Mouse (Mus musculus): ENCODE data around the gene Iqgap1. TPM values are rescaled to one million over a fixed set of nuclear protein-coding genes. Genes with fewer than 3 reads are reported as not detected.

Gene Iqgap1
- polyA plus RNA-seq, 1 experiment from 2014 or later = 39.4 TPM

DNA sequence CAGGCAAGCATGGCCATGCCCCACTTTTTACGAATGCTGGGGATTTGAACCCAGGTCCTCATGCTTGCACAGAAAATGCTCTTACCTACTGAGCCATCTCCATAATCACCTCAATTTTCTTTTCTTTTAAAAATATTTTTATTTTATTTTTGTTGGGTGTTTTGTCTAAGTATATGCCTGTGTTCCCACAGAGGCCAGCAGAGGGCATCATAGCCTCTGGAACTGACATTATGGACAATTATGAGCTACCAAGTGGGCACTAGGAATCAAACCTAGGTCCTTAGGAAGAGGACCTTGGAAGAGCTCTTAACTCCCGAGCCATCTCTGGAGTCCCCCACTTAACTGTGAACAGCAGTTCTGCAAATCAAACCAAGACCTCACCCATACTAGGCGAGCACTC is 27.4 kb upstream of the Iqgap1 start:
- ATAC-seq (ENCODE audit: insufficient number of reproducible peaks, insufficient read depth, low FRiP score, low read depth) = no peak
- 94% methylated on average over 3 of the region's 3 CpGs for WGBS
- Histone ChIP-seq H3K27ac (replicated peaks in 1 of 2; ENCODE audit: control insufficient read depth in 1 of 2, insufficient read depth in 1 of 2, low read depth in 2 of 2, low read length in 2 of 2) (no peak overlapping the region), H3K9ac (ENCODE audit: low read length) (no peak overlapping the region), H3K4me2 (ENCODE audit: low read length) (no peak overlapping the region), H3K36me3 (ENCODE audit: control insufficient read depth, insufficient read depth, low read length) (no peaks in the 10 kb centered on the region), H3K4me1 (ENCODE audit: control insufficient read depth in 2 of 2, insufficient read depth in 2 of 2, low read length in 2 of 2) (peaks cover 2 to 7% of the 10 kb centered on the region in 2 experiments; a peak in 2 of 4 replicates), H3K9me3 (ENCODE audit: control insufficient read depth, low read length) (no peaks in the 10 kb centered on the region), H3K4me3 (ENCODE audit: control insufficient read depth in 1 of 2, insufficient read depth in 1 of 2, low read depth in 1 of 2, low read length in 2 of 2) (no peak overlapping the region), H3K27me3 (ENCODE audit: control insufficient read depth, insufficient read depth, low read length) (no peaks in the 10 kb centered on the region)

DNA sequence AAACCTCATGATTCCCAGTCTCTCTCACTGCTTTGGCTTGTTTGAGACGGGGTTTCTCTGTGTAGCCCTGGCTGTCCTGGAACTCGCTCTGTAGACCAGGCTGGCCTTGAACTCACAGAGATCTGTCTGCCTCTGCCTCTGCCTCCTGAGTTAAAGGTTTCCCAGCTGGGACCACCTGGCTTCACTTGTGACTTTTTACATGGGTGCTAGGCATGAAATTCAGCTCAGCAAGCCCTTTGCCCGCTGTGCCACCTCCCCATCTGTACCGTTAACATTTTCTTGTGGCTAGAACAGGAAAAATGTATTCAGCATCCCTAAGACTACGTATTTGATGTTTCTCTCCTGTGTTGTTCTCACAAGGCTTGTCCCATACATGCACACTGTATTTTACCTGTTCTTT is 24.7 kb upstream of the Iqgap1 start:
- no peak for ATAC-seq (ENCODE audit: insufficient number of reproducible peaks, insufficient read depth, low FRiP score, low read depth)
- Histone ChIP-seq H3K27me3 (ENCODE audit: control insufficient read depth, insufficient read depth, low read length) (no peaks in the 10 kb centered on the region), H3K4me2 (ENCODE audit: low read length) (no peak overlapping the region), H3K9ac (ENCODE audit: low read length) (no peak overlapping the region), H3K4me3 (ENCODE audit: control insufficient read depth in 1 of 2, insufficient read depth in 1 of 2, low read depth in 1 of 2, low read length in 2 of 2) (no peak overlapping the region), H3K9me3 (ENCODE audit: control insufficient read depth, low read length) (no peaks in the 10 kb centered on the region), H3K4me1 (ENCODE audit: control insufficient read depth in 2 of 2, insufficient read depth in 2 of 2, low read length in 2 of 2) (peaks cover 2 to 7% of the 10 kb centered on the region in 2 experiments; a peak in 2 of 4 replicates), H3K36me3 (ENCODE audit: control insufficient read depth, insufficient read depth, low read length) (no peaks in the 10 kb centered on the region), H3K27ac (replicated peaks in 1 of 2; ENCODE audit: control insufficient read depth in 1 of 2, insufficient read depth in 1 of 2, low read depth in 2 of 2, low read length in 2 of 2) (no peak overlapping the region)
- WGBS = 74% methylated on average over 5 of the region's 5 CpGs

DNA sequence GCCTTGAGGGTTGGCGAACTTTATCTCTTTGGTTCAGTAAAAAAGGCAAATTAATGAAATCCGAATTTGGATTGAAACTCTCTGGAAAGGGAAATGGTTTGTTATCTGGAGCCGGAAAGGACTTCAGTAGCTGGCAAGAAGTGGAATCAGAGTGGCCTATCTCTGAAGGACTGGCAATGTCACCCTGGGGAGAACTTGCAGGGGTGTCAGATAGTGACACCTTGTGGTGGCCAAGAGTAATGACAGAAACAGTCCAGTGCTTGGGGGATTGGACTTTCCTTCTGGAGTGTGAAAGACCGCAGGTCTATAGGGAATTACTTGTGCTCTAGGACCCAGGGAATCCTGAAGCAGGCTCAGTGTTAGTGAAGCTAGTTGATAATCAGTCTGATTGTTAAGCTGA is 23.9 kb upstream of the Iqgap1 start:
- Histone ChIP-seq H3K27me3 (ENCODE audit: control insufficient read depth, insufficient read depth, low read length) (no peaks in the 10 kb centered on the region), H3K27ac (replicated peaks in 1 of 2; ENCODE audit: control insufficient read depth in 1 of 2, insufficient read depth in 1 of 2, low read depth in 2 of 2, low read length in 2 of 2) (peak overlapping the region; percentile 43 to 44; a peak in 3 of 4 replicates), H3K4me2 (ENCODE audit: low read length) (peak overlapping the region; percentile 44), H3K4me1 (ENCODE audit: control insufficient read depth in 2 of 2, insufficient read depth in 2 of 2, low read length in 2 of 2) (peaks cover 2 to 7% of the 10 kb centered on the region in 2 experiments; a peak in 2 of 4 replicates), H3K36me3 (ENCODE audit: control insufficient read depth, insufficient read depth, low read length) (no peaks in the 10 kb centered on the region), H3K9ac (ENCODE audit: low read length) (peak overlapping the region; percentile 18; the same call in 1 of the 2 replicates), H3K9me3 (ENCODE audit: control insufficient read depth, low read length) (no peaks in the 10 kb centered on the region), H3K4me3 (ENCODE audit: control insufficient read depth in 1 of 2, insufficient read depth in 1 of 2, low read depth in 1 of 2, low read length in 2 of 2) (no peak overlapping the region)
- WGBS = 16% methylated on average over 4 of the region's 4 CpGs
- no peak; the same call in 1 of the 2 replicates for ATAC-seq (ENCODE audit: insufficient number of reproducible peaks, insufficient read depth, low FRiP score, low read depth)

GRCm38 (mm10) chr7:80849267-80849666 is 23.5 kb upstream of the Iqgap1 start:
- peak overlapping the region; percentile 18; the same call in 1 of the 2 replicates for H3K9ac ChIP-seq (ENCODE audit: low read length)

DNA sequence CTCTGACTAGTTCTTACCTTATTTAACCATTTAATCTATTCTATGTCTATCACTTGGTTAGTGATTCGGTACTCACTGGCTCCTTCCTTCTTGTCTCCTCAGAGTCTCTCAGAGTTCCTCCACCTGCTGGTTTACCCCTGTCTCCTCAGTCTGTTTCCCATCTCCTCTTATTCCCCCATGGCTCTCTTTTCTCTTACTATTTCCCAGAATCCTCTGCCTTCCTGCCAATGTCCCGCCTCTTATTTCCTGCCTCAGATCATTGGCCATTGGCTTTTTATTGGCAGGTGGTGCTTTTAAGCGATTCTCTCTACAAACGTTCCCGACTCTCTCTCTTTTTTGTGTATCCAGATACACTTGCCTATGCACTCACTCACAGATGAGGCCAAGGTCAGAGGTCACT is 20.9 kb upstream of the Iqgap1 start:
- ATAC-seq (ENCODE audit: insufficient number of reproducible peaks, insufficient read depth, low FRiP score, low read depth) = no peak
- 84% methylated on average over 5 of the region's 5 CpGs for WGBS
- H3K9me3 ChIP-seq (ENCODE audit: control insufficient read depth, low read length) = no peaks in the 10 kb centered on the region
- no peak overlapping the region for H3K4me3 ChIP-seq (ENCODE audit: control insufficient read depth in 1 of 2, insufficient read depth in 1 of 2, low read depth in 1 of 2, low read length in 2 of 2)
- no peak overlapping the region for H3K27ac ChIP-seq (replicated peaks in 1 of 2; ENCODE audit: control insufficient read depth in 1 of 2, insufficient read depth in 1 of 2, low read depth in 2 of 2, low read length in 2 of 2)
- H3K4me2 ChIP-seq (ENCODE audit: low read length) = no peak overlapping the region
- no peaks in the 10 kb centered on the region for H3K27me3 ChIP-seq (ENCODE audit: control insufficient read depth, insufficient read depth, low read length)
- H3K36me3 ChIP-seq (ENCODE audit: control insufficient read depth, insufficient read depth, low read length) = no peaks in the 10 kb centered on the region
- no peak overlapping the region for H3K9ac ChIP-seq (ENCODE audit: low read length)
- H3K4me1 ChIP-seq (ENCODE audit: control insufficient read depth in 2 of 2, insufficient read depth in 2 of 2, low read length in 2 of 2) = peaks cover 2 to 7% of the 10 kb centered on the region in 2 experiments; a peak in 2 of 4 replicates

More at GRCm38 (mm10) chr7:80849267-80849666, 23.5 kb upstream of the Iqgap1 start:
- ATAC-seq (ENCODE audit: insufficient number of reproducible peaks, insufficient read depth, low FRiP score, low read depth) = no peak
- no peaks in the 10 kb centered on the region for H3K9me3 ChIP-seq (ENCODE audit: control insufficient read depth, low read length)
- peak overlapping the region; percentile 43 to 44; a peak in 3 of 4 replicates for H3K27ac ChIP-seq (replicated peaks in 1 of 2; ENCODE audit: control insufficient read depth in 1 of 2, insufficient read depth in 1 of 2, low read depth in 2 of 2, low read length in 2 of 2)
- no peak overlapping the region for H3K4me3 ChIP-seq (ENCODE audit: control insufficient read depth in 1 of 2, insufficient read depth in 1 of 2, low read depth in 1 of 2, low read length in 2 of 2)
- WGBS = 20% methylated on average over 2 of the region's 2 CpGs
- no peaks in the 10 kb centered on the region for H3K36me3 ChIP-seq (ENCODE audit: control insufficient read depth, insufficient read depth, low read length)
- H3K27me3 ChIP-seq (ENCODE audit: control insufficient read depth, insufficient read depth, low read length) = no peaks in the 10 kb centered on the region
- H3K4me2 ChIP-seq (ENCODE audit: low read length) = peak overlapping the region; percentile 44
- peaks cover 2 to 7% of the 10 kb centered on the region in 2 experiments; a peak in 2 of 4 replicates for H3K4me1 ChIP-seq (ENCODE audit: control insufficient read depth in 2 of 2, insufficient read depth in 2 of 2, low read length in 2 of 2)

GRCm38 (mm10) chr7:80846280-80846678 is 20.5 kb upstream of the Iqgap1 start:
- Histone ChIP-seq H3K27me3 (ENCODE audit: control insufficient read depth, insufficient read depth, low read length) (no peaks in the 10 kb centered on the region), H3K27ac (replicated peaks in 1 of 2; ENCODE audit: control insufficient read depth in 1 of 2, insufficient read depth in 1 of 2, low read depth in 2 of 2, low read length in 2 of 2) (no peak overlapping the region), H3K9ac (ENCODE audit: low read length) (no peak overlapping the region), H3K36me3 (ENCODE audit: control insufficient read depth, insufficient read depth, low read length) (no peaks in the 10 kb centered on the region), H3K9me3 (ENCODE audit: control insufficient read depth, low read length) (no peaks in the 10 kb centered on the region), H3K4me1 (ENCODE audit: control insufficient read depth in 2 of 2, insufficient read depth in 2 of 2, low read length in 2 of 2) (peaks cover 2 to 7% of the 10 kb centered on the region in 2 experiments; a peak in 2 of 4 replicates), H3K4me2 (ENCODE audit: low read length) (no peak overlapping the region), H3K4me3 (ENCODE audit: control insufficient read depth in 1 of 2, insufficient read depth in 1 of 2, low read depth in 1 of 2, low read length in 2 of 2) (no peak overlapping the region)
- ATAC-seq (ENCODE audit: insufficient number of reproducible peaks, insufficient read depth, low FRiP score, low read depth) = no peak
- 87% methylated on average over 10 of the region's 10 CpGs for WGBS

DNA sequence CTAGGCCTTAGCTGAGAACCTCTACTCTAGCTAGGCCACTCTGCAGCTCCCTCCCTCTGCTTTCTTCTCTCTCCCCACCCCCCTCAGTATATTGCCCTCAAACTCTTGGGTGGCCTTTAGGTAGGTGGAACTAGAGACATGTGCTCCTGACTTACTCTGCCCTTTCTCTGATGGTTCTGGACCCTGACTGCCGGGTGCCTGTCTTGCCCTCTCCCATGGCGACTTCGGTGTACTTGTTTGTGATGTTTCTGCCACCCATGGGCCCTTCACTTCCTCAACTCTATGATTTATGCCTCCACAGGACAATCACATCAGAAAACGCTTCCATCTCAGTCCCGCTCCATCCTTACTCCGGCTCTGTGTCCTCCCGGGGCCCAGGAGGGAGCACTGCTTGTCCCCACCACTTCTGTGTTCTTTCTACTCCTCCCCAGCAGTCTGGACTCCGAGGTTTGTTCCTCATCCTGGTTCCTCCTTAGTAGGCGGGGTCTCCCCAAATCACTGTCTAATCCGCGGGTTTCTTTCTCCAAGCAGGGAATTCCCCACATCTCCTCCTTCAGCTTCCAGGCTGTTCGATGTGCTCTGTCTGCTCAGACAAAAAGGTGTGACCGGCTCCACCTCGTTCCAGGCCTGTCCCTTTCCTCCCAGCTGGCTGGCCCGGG is 20.0 kb upstream of the Iqgap1 start:
- ATAC-seq (ENCODE audit: insufficient number of reproducible peaks, insufficient read depth, low FRiP score, low read depth) = no peak
- H3K27ac ChIP-seq (replicated peaks in 1 of 2; ENCODE audit: control insufficient read depth in 1 of 2, insufficient read depth in 1 of 2, low read depth in 2 of 2, low read length in 2 of 2) = no peak overlapping the region
- H3K4me2 ChIP-seq (ENCODE audit: low read length) = no peak overlapping the region
- H3K9me3 ChIP-seq (ENCODE audit: control insufficient read depth, low read length) = no peaks in the 10 kb centered on the region
- H3K27me3 ChIP-seq (ENCODE audit: control insufficient read depth, insufficient read depth, low read length) = no peaks in the 10 kb centered on the region
- H3K36me3 ChIP-seq (ENCODE audit: control insufficient read depth, insufficient read depth, low read length) = no peaks in the 10 kb centered on the region
- H3K4me3 ChIP-seq (ENCODE audit: control insufficient read depth in 1 of 2, insufficient read depth in 1 of 2, low read depth in 1 of 2, low read length in 2 of 2) = no peak overlapping the region
- H3K9ac ChIP-seq (ENCODE audit: low read length) = no peak overlapping the region
- WGBS = 73% methylated on average over 15 of the region's 15 CpGs
- peaks cover 2 to 7% of the 10 kb centered on the region in 2 experiments; a peak in 2 of 4 replicates for H3K4me1 ChIP-seq (ENCODE audit: control insufficient read depth in 2 of 2, insufficient read depth in 2 of 2, low read length in 2 of 2)

Measured in heart, embryonic 14.5 days (tissue).